Mouse (Mus musculus): ENCODE results near the gene Fkbp5.
A peak's percentile ranks its signal among the peaks of the same experiment; 100 is the strongest.

Fkbp5 gene

GRCm38 (mm10) chr17:28506895-28507294 is 10.4 kb downstream of the Fkbp5 start:
- DNase-seq (ENCODE audit: low read depth in 1 of 2, low spot score in 2 of 2): no peak

- no peak for DNase-seq (ENCODE audit: low read depth in 1 of 2, low spot score in 2 of 2)
Measured at GRCm38 (mm10) chr17:28505591-28505990, 11.7 kb downstream of the Fkbp5 start.

GRCm38 (mm10) chr17:28504182-28504581 is 13.1 kb downstream of the Fkbp5 start:
- DNase-seq (ENCODE audit: low read depth in 1 of 2, low spot score in 2 of 2): no peak

- no peak for DNase-seq (ENCODE audit: low read depth in 1 of 2, low spot score in 2 of 2)
Measured at GRCm38 (mm10) chr17:28502196-28502821, 15.0 kb downstream of the Fkbp5 start.

GRCm38 (mm10) chr17:28500465-28500864 is 16.9 kb downstream of the Fkbp5 start:
- DNase-seq (ENCODE audit: low read depth in 1 of 2, low spot score in 2 of 2): no peak

GRCm38 (mm10) chr17:28499190-28499589 is 18.1 kb downstream of the Fkbp5 start:
- DNase-seq (ENCODE audit: low read depth in 1 of 2, low spot score in 2 of 2): no peak

- DNase-seq (ENCODE audit: low read depth in 1 of 2, low spot score in 2 of 2): no peak
Measured at GRCm38 (mm10) chr17:28495832-28496231, 21.5 kb downstream of the Fkbp5 start.

GRCm38 (mm10) chr17:28491035-28491770 is 26.1 kb downstream of the Fkbp5 start:
- DNase-seq (ENCODE audit: low read depth in 1 of 2, low spot score in 2 of 2): no peak

GRCm38 (mm10) chr17:28488258-28489013 is 28.9 kb downstream of the Fkbp5 start:
- DNase-seq (ENCODE audit: low read depth in 1 of 2, low spot score in 2 of 2): no peak

GRCm38 (mm10) chr17:28487584-28488257 is 29.6 kb downstream of the Fkbp5 start:
- DNase-seq (ENCODE audit: low read depth in 1 of 2, low spot score in 2 of 2): no peak

GRCm38 (mm10) chr17:28486720-28487119 is 30.6 kb downstream of the Fkbp5 start:
- DNase-seq (ENCODE audit: low read depth in 1 of 2, low spot score in 2 of 2): no peak

GRCm38 (mm10) chr17:28485977-28486400 is 31.3 kb downstream of the Fkbp5 start:
- DNase-seq (ENCODE audit: low read depth in 1 of 2, low spot score in 2 of 2): peak; percentile 96 to 97

GRCm38 (mm10) chr17:28485446-28485948 is 31.8 kb downstream of the Fkbp5 start:
- peak in 1 of 2 experiments; percentile 47 for DNase-seq (ENCODE audit: low read depth in 1 of 2, low spot score in 2 of 2)

GRCm38 (mm10) chr17:28484704-28485445 is 32.5 kb downstream of the Fkbp5 start:
- no peak for DNase-seq (ENCODE audit: low read depth in 1 of 2, low spot score in 2 of 2)

- no peak for DNase-seq (ENCODE audit: low read depth in 1 of 2, low spot score in 2 of 2)
Measured at GRCm38 (mm10) chr17:28477421-28477820, 39.9 kb downstream of the Fkbp5 start.

GRCm38 (mm10) chr17:28476441-28476840 is 40.9 kb downstream of the Fkbp5 start:
- no peak for DNase-seq (ENCODE audit: low read depth in 1 of 2, low spot score in 2 of 2)

GRCm38 (mm10) chr17:28475593-28476325 is 41.6 kb downstream of the Fkbp5 start:
- no peak for DNase-seq (ENCODE audit: low read depth in 1 of 2, low spot score in 2 of 2)

- no peak for DNase-seq (ENCODE audit: low read depth in 1 of 2, low spot score in 2 of 2)
Measured at GRCm38 (mm10) chr17:28472696-28473095, 44.6 kb downstream of the Fkbp5 start.

- no peak for DNase-seq (ENCODE audit: low read depth in 1 of 2, low spot score in 2 of 2)
Measured at GRCm38 (mm10) chr17:28470876-28471275, 46.5 kb downstream of the Fkbp5 start.

- DNase-seq (ENCODE audit: low read depth in 1 of 2, low spot score in 2 of 2): no peak
Measured at GRCm38 (mm10) chr17:28467749-28468148, 49.6 kb downstream of the Fkbp5 start.

Measured in monocyte, adult 2 months (primary cell).